Mouse (Mus musculus) myocyte (in vitro differentiated cells): Measurements from ENCODE around the gene Ngrn. TPM values are rescaled to one million over a fixed set of nuclear protein-coding genes. Genes with fewer than 3 reads are reported as not detected.

Source experiments
- H3K27me3 ChIP-seq: one replicate; pipeline ENCODE4 v1.6.1; 2011; ENCODE audit not compliant: control insufficient read depth, insufficient read depth, insufficient read length
- H3K36me3 ChIP-seq: one replicate; pipeline ENCODE4 v1.6.1; 2011; ENCODE audit not compliant: control insufficient read depth, insufficient read depth
- H3K4me2 ChIP-seq: one replicate; pipeline ENCODE4 v1.6.1; 2011; ENCODE audit warnings: low read depth, control low read depth
- H3K4me3 ChIP-seq: one replicate; pipeline ENCODE4 v1.5.1; 2011; ENCODE audit warnings: mild to moderate bottlenecking, control low read depth, moderate library complexity
- H3K79me2 ChIP-seq: one replicate; pipeline ENCODE4 v1.6.1; 2011; ENCODE audit not compliant: control insufficient read depth, insufficient read depth
- H3ac ChIP-seq: one replicate; pipeline ENCODE4 v1.6.1; 2011; ENCODE audit not compliant: control insufficient read depth, insufficient read length
- CEBPB ChIP-seq: IDR thresholded peaks from 2 replicates; pipeline ENCODE4 v1.6.1; 2011; ENCODE audit warnings: mild to moderate bottlenecking, moderate library complexity; ENCODE audit not compliant: poor library complexity, insufficient read depth, severe bottlenecking
- E2F4 ChIP-seq: IDR thresholded peaks from one replicate; pipeline ENCODE4 v1.6.1; 2011; ENCODE audit warnings: mild to moderate bottlenecking, control low read depth, moderate library complexity; ENCODE audit not compliant: insufficient read depth
- MAX ChIP-seq: IDR thresholded peaks from one replicate; pipeline ENCODE4 v1.6.1; 2011; ENCODE audit warnings: low read depth, mild to moderate bottlenecking, control low read depth
- MYOD1 ChIP-seq, 3 experiments: IDR thresholded peaks; one replicate each; pipeline ENCODE4 v1.6.1; 2011; ENCODE audit warnings: control low read depth in 2 of 3, low read depth in 2 of 3, mild to moderate bottlenecking in 2 of 3, moderate library complexity in 1 of 3; ENCODE audit not compliant: insufficient read length in 2 of 3, control insufficient read depth in 1 of 3
- MYOG ChIP-seq, 3 experiments: IDR thresholded peaks; one replicate each; pipeline ENCODE4 v1.6.1; 2011; ENCODE audit warnings: control low read depth in 2 of 3, low read depth in 2 of 3, mild to moderate bottlenecking in 2 of 3; ENCODE audit not compliant: insufficient read length in 2 of 3, control insufficient read depth in 1 of 3, insufficient read depth in 1 of 3
- POLR2A ChIP-seq: IDR thresholded peaks from one replicate; pipeline ENCODE4 v1.6.1; 2011; ENCODE audit warnings: low read depth, mild to moderate bottlenecking, control low read depth, moderate library complexity; ENCODE audit not compliant: insufficient read length
- POLR2AphosphoS2 ChIP-seq: IDR thresholded peaks from one replicate; pipeline ENCODE4 v1.6.1; 2011; ENCODE audit warnings: low read depth, control low read depth; ENCODE audit not compliant: insufficient read length
- REST ChIP-seq: IDR thresholded peaks from one replicate; pipeline ENCODE4 v1.6.1; 2011; ENCODE audit warnings: mild to moderate bottlenecking, control low read depth, moderate library complexity; ENCODE audit not compliant: insufficient read depth, insufficient read length
- SRF ChIP-seq: IDR thresholded peaks from one replicate; pipeline ENCODE4 v1.6.1; 2011; ENCODE audit warnings: low read depth; ENCODE audit not compliant: control insufficient read depth, insufficient read length
- TCF12 ChIP-seq: IDR thresholded peaks from one replicate; pipeline ENCODE4 v1.6.1; 2011; ENCODE audit warnings: mild to moderate bottlenecking, control low read depth; ENCODE audit not compliant: poor library complexity, insufficient read depth, severe bottlenecking
- TCF3 ChIP-seq: IDR thresholded peaks from one replicate; pipeline ENCODE4 v1.6.1; 2011; ENCODE audit warnings: low read depth, control low read depth; ENCODE audit not compliant: insufficient read length
- USF1 ChIP-seq: IDR thresholded peaks from one replicate; pipeline ENCODE4 v1.6.1; 2011; ENCODE audit warnings: low read depth, mild to moderate bottlenecking, control low read depth, moderate library complexity
- polyA plus RNA-seq: library from polyadenylated mRNA; unstranded; fragments of >200 nt; fragmentation: generic; extraction: Trizol; gene quantifications from one replicate; pipeline ENCODE4 v1.2.1, GENCODE M21; 2012; ENCODE audit warnings: missing spikeins

The Ngrn gene
- polyA plus RNA-seq, 1 experiment = 55.0 TPM

DNA sequence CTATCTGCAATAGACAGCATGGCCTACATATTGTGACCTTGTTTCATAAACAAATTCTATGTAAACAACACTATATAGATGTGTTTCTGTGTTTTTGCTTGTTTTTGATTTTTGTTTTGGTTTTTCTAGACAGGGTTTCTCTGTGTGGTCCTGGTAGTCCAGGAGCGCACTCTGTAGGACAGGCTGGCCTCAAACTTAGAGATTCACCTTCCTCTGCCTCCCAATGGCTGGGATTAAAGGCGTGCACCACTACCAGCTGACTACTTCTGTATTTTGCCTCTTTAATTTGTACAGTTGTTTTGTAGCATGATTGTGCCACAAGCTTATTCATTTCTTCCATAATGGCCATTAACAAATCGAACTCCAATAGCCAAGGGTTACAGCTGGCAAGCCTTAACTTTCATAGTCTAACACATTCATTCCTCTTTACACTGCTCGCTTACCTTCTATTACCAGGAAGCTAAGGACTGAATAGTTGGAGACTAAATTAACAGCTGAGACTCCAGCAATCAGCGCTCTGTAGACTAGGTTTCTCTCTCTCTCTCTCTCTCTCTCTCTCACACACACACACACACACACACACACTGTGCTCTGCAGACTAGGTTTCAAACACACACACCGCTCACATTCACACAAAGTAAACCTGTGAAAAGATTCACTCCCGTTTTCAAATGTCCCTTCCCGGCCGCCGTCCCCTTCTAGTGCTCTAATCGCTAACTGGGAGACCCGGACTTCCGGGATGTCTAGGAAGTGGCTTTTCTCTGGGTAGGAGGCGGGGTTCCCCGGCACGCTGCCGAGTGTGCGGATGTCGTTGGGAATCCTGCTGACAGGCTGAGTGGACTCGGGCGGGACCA lies 8.1 kb downstream of the Ngrn start, which contains the start of gene Vps33b:
Gene Vps33b (plus strand): TSS at position 753 of the 854 bp plus-strand sequence.
- Histone ChIP-seq H3K36me3 (peaks cover 12% of the 10 kb centered on the region), H3K79me2 (peaks cover 18% of the 10 kb centered on the region), H3ac (peak within 1 kb of the TSS; percentile 41), H3K4me3 (peak within 1 kb of the TSS; percentile 88), H3K4me2 (peak within 1 kb of the TSS; percentile 98), H3K27me3 (no peaks in the 10 kb centered on the region)
- TF ChIP-seq CEBPB (no peak), USF1 (no peak), POLR2AphosphoS2 (peak; percentile 70), TCF12 (no peak), MAX (no peak), TCF3 (no peak), MYOD1 (IDR thresholded peaks at IDR 0.05; ENCODE audit: control insufficient read depth in 1 of 3, insufficient read length in 2 of 3, low read depth in 2 of 3) (no peak), MYOG (IDR thresholded peaks at IDR 0.05; ENCODE audit: control insufficient read depth in 1 of 3, insufficient read depth in 1 of 3, insufficient read length in 2 of 3, low read depth in 2 of 3) (no peak), POLR2A (peak; percentile 70), REST (no peak), SRF (no peak), E2F4 (no peak)

DNA sequence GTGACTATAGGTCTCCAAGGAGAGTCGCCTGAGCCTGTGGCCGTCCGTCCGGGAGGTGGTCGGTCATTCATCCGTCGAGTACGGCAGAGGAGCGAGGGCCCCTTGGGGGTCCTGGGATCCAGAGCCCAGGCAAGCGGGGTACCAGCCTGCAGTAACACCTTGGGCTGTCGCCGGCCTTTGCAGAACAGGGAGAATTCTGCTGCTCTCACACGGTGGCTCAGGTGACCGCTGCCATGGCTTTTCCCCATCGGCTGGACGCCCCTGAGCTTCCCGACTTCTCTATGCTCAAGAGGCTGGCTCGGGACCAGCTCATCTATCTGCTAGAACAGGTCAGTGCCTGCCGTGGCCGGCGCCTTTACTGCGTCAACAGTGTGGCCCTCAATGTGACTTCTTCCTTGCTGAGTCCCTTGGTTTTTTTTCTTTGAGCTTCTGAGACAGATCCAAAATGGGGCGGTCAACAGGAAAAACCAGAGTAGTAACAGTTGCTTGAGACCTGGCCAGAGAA lies 8.8 kb downstream of the Ngrn start:
- TF ChIP-seq MYOG (IDR thresholded peaks at IDR 0.05; ENCODE audit: control insufficient read depth in 1 of 3, insufficient read depth in 1 of 3, insufficient read length in 2 of 3, low read depth in 2 of 3) (no peak), POLR2A (no peak), REST (no peak), USF1 (no peak), POLR2AphosphoS2 (no peak), CEBPB (no peak), MYOD1 (IDR thresholded peaks at IDR 0.05; ENCODE audit: control insufficient read depth in 1 of 3, insufficient read length in 2 of 3, low read depth in 2 of 3) (no peak), E2F4 (no peak), MAX (no peak), TCF3 (no peak), SRF (no peak), TCF12 (no peak)
- Histone ChIP-seq H3K27me3 (no peaks in the 10 kb centered on the region), H3ac (peak overlapping the region; percentile 41), H3K4me2 (peak overlapping the region; percentile 98), H3K36me3 (peaks cover 12% of the 10 kb centered on the region), H3K79me2 (peaks cover 17% of the 10 kb centered on the region), H3K4me3 (peak overlapping the region; percentile 88)

DNA sequence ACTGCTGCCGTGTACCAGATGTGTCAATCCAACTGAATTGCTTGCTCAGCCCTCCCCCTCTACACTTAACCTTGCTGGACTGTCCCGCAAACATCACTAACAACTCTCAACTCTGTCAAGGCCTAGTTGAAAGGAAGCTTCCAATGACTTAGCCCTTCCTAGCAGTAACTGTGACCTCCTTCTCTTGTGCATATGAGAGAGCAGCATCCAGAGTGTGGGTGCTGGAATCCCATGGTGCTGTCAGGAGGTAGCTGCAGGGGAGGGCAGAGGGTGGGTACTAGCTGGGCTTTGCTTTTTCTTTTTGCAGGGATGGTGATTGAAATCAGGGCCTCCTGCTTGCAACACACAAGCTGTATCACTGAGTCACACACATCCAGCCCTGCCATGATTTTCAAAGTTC lies 12.4 kb downstream of the Ngrn start:
- Histone ChIP-seq H3K27me3 (no peaks in the 10 kb centered on the region), H3K79me2 (peaks cover 17% of the 10 kb centered on the region), H3K4me2 (no peak overlapping the region), H3K4me3 (no peak overlapping the region), H3ac (no peak overlapping the region), H3K36me3 (peaks cover 27% of the 10 kb centered on the region)
- no peak for TF ChIP-seq MAX
- no peak for TF ChIP-seq MYOG (IDR thresholded peaks at IDR 0.05; ENCODE audit: control insufficient read depth in 1 of 3, insufficient read depth in 1 of 3, insufficient read length in 2 of 3, low read depth in 2 of 3)
- no peak for TF ChIP-seq TCF3
- TF ChIP-seq E2F4 = no peak
- no peak for TF ChIP-seq SRF
- no peak for TF ChIP-seq POLR2AphosphoS2
- no peak for TF ChIP-seq TCF12
- no peak for TF ChIP-seq MYOD1 (IDR thresholded peaks at IDR 0.05; ENCODE audit: control insufficient read depth in 1 of 3, insufficient read length in 2 of 3, low read depth in 2 of 3)
- TF ChIP-seq REST = no peak
- no peak for TF ChIP-seq POLR2A
- no peak for TF ChIP-seq CEBPB
- no peak for TF ChIP-seq USF1

DNA sequence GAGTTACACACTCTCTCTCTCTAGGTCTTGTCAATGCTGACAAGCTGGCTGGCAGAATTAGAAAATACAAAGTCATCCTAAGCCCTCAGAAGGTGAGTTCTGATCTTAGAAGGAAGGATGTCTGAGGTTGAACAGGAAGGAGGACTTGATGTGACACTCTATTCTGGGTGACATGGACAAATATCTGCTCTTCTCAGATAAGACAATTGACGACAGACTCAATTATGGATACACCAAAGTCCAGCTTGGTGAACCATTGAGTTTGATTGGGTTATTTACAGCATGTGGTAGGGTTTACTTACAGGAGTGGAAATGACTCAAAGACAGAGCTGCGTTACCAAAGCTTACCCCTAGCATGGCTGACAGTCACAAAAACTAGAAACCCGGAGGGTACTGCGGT lies 15.4 kb downstream of the Ngrn start:
- Histone ChIP-seq H3K36me3 (peaks cover 27% of the 10 kb centered on the region), H3K27me3 (no peaks in the 10 kb centered on the region), H3ac (no peak overlapping the region), H3K4me2 (no peak overlapping the region), H3K79me2 (peaks cover 2% of the 10 kb centered on the region), H3K4me3 (no peak overlapping the region)
- TF ChIP-seq TCF3 = no peak
- TF ChIP-seq SRF = no peak
- TF ChIP-seq POLR2A = no peak
- TF ChIP-seq USF1 = no peak
- no peak for TF ChIP-seq E2F4
- no peak for TF ChIP-seq MAX
- TF ChIP-seq REST = no peak
- TF ChIP-seq CEBPB = no peak
- TF ChIP-seq MYOD1 (IDR thresholded peaks at IDR 0.05; ENCODE audit: control insufficient read depth in 1 of 3, insufficient read length in 2 of 3, low read depth in 2 of 3) = no peak
- TF ChIP-seq MYOG (IDR thresholded peaks at IDR 0.05; ENCODE audit: control insufficient read depth in 1 of 3, insufficient read depth in 1 of 3, insufficient read length in 2 of 3, low read depth in 2 of 3) = no peak
- TF ChIP-seq TCF12 = no peak
- no peak for TF ChIP-seq POLR2AphosphoS2
